Mouse (Mus musculus) embryonic facial prominence, embryonic 11.5 days (tissue): ENCODE data around the gene Lsmem1. TPM values are rescaled to one million over a fixed set of nuclear protein-coding genes. Genes with fewer than 3 reads are reported as not detected.

ENCODE experiments used
- ATAC-seq: fragments of 200-750 bp; cut with Nextera tagmentation; replicated peaks from 2 replicates; pipeline ENCODE4 v1.8.0; 2017; ENCODE audit warnings: low read depth; ENCODE audit not compliant: insufficient number of reproducible peaks, low FRiP score, low TSS enrichment
- DNase-seq: peaks from one replicate; pipeline ENCODE4 v3.0.0-alpha.2; 2015; ENCODE audit warnings: low spot score
- H3K27ac ChIP-seq: fragments of 300-500 bp; sonication (generic); replicated peaks from 2 replicates; pipeline ENCODE4 v1.5.1; 2014; ENCODE audit warnings: mild to moderate bottlenecking, low read depth, low read length, control low read depth
- H3K27me3 ChIP-seq: fragments of 300-500 bp; sonication (generic); 2 replicates; pipeline ENCODE4 v1.6.1; 2014; ENCODE audit warnings: mild to moderate bottlenecking, low read length, moderate library complexity, mixed read lengths; ENCODE audit not compliant: control insufficient read depth, insufficient read depth
- H3K36me3 ChIP-seq: fragments of 300-500 bp; sonication (generic); replicated peaks from 2 replicates; pipeline ENCODE4 v1.6.1; 2014; ENCODE audit warnings: low read depth, mild to moderate bottlenecking, low read length, moderate library complexity, mixed read lengths; ENCODE audit not compliant: control insufficient read depth, insufficient read depth
- H3K4me1 ChIP-seq: fragments of 300-500 bp; sonication (generic); 2 replicates; pipeline ENCODE4 v1.6.1; 2014; ENCODE audit warnings: low read length, mixed read lengths; ENCODE audit not compliant: control insufficient read depth, insufficient read depth
- H3K4me2 ChIP-seq: fragments of 300-500 bp; sonication (generic); 2 replicates; pipeline ENCODE4 v1.6.1; 2014; ENCODE audit warnings: low read depth, mild to moderate bottlenecking, control low read depth, low read length, moderate library complexity
- H3K4me3 ChIP-seq: fragments of 300-500 bp; sonication (generic); 2 replicates; pipeline ENCODE4 v1.5.1; 2014; ENCODE audit warnings: low read depth, low read length, control low read depth
- H3K9ac ChIP-seq: fragments of 300-500 bp; sonication (generic); replicated peaks from 2 replicates; pipeline ENCODE4 v1.6.1; 2014; ENCODE audit warnings: mild to moderate bottlenecking, control low read depth, low read length
- H3K9me3 ChIP-seq: fragments of 300-500 bp; sonication (generic); replicated peaks from 2 replicates; pipeline ENCODE4 v1.6.1; 2016; ENCODE audit warnings: mild to moderate bottlenecking, low read length, inconsistent platforms, mixed read lengths; ENCODE audit not compliant: control insufficient read depth
- WGBS: fragments of 180-500 bp; shearing (Covaris S2); extraction: QIAGEN DNeasy Blood & Tissue Kit; methylation state at CpG from one replicate; pipeline ENCODE4 v1.1.7; 2014; 5-methylcytosine and 5-hydroxymethylcytosine counted together
- polyA plus RNA-seq: library from polyadenylated mRNA; unstranded; fragments of >200 nt; fragmentation: Nextera tagmentation; extraction: Ambion mirVana; gene quantifications from 2 replicates; pipeline ENCODE4 v1.2.1, GENCODE M21; 2014

Gene Lsmem1
- polyA plus RNA-seq, 1 experiment from 2014 or later: 0.20 TPM

DNA sequence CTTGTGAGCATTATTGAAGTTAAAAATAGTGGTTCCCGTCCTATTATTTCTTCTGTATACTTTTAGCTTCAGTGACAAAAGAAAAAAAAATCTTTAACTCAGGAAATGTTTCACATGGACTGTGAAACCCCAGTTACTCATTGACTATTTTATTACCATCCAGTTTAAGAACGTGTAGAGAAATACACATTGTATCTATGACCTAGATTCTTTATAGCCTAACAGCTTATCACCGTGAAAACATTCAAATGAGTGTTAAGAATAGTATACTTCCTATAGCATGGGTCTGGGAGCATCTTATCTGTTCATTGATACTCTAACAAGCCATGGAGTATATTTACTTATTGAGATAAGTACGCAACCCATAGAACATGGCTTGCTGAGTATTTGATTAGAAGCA, 52.0 kb downstream of the Lsmem1 start:
- WGBS: 83% methylated on average over 4 of the region's 4 CpGs
- H3K36me3 ChIP-seq: no peaks in the 10 kb centered on the region
- no peaks in the 10 kb centered on the region for H3K4me1 ChIP-seq
- H3K9me3 ChIP-seq: no peaks in the 10 kb centered on the region
- DNase-seq (no peak), ATAC-seq (no peak)
- H3K27me3 ChIP-seq: no peaks in the 10 kb centered on the region
- no peak overlapping the region for H3K4me3 ChIP-seq
- no peak overlapping the region for H3K27ac ChIP-seq
- no peak overlapping the region for H3K9ac ChIP-seq
- H3K4me2 ChIP-seq: no peak overlapping the region

DNA sequence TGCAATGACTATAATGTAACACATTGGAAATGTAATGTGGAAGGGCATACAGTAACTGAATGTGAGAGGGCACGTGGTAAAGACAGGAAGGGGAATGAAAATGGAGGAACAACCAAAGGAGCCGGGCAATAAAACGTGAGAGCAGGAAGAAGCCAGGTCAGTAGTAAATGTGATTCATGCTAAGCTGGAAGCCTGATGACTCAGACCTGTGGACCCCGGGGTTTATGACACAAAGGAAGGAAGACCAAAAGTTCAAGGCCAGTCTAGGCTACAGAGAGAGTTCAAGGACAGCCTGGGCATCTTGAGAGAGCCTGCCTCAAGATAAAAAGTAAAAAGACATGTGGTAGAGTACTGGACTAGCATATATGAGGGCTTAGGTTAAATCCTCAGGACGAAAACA, 52.8 kb downstream of the Lsmem1 start:
- no peak for DNase-seq
- H3K27ac ChIP-seq: no peak overlapping the region
- no peak overlapping the region for H3K4me2 ChIP-seq
- H3K27me3 ChIP-seq: no peaks in the 10 kb centered on the region
- H3K9ac ChIP-seq: no peak overlapping the region
- H3K36me3 ChIP-seq: no peaks in the 10 kb centered on the region
- H3K9me3 ChIP-seq: no peaks in the 10 kb centered on the region
- ATAC-seq: no peak
- no peaks in the 10 kb centered on the region for H3K4me1 ChIP-seq
- H3K4me3 ChIP-seq: no peak overlapping the region
- WGBS: 76% methylated on average over 5 of the region's 5 CpGs

DNA sequence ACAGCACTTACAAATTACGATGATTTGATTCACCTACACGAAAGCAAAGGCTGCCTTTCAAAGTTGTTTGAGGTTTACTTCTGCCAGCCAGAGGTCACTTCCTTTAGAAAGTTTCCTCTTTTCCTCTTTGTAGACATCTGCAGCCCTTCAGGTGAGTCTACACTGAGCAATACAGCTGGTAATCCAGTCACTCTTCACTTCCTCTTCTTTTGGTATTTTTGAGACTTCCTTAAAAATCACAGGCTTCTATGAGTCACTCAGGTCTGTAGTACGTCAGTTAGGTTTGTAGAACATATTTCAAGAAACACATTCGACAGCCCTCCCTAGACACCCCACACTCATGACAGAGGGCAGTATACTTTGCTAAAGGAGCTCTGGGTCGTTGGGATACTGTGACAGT, 58.6 kb downstream of the Lsmem1 start:
- Histone ChIP-seq H3K9ac (no peak overlapping the region), H3K4me2 (no peak overlapping the region), H3K36me3 (no peaks in the 10 kb centered on the region), H3K4me3 (no peak overlapping the region), H3K27ac (no peak overlapping the region), H3K9me3 (no peaks in the 10 kb centered on the region), H3K4me1 (no peaks in the 10 kb centered on the region), H3K27me3 (no peaks in the 10 kb centered on the region)
- WGBS: 78% methylated on average over 5 of the region's 5 CpGs
- ATAC-seq (no peak), DNase-seq (no peak)

DNA sequence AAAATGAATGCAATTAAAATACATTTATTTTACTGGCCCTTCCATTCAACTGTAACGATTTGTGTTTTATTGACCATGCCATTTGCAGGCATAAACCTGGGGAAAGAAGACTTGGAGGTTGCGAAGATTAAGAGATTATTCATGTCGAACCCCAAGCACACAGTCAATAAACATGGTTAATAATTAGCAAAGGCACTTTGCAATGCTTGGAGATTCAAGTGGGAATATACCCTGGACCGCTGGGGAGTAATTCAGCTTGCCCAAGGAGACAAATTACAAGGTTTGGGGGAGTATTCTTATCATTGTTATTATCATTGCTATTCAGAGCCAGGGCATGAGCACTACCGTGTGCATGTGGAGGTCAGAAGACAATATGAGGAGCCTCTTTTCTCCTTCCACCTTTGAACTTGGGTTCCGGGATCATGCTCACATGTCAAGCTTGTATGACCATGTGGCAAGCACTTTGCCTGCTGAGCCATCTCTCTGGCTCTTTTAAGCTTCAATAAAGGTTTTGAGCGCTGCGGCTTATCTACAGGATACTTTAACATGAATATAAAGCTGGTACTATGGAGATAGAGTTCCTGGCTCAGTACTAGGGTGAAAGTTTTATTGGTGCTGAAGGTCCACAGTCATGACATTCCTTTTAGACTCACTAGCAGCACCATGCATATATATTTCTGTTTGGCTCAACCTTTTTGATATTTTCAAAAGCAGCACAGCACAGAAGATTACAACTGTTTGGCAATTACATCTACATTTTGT, 59.6 kb downstream of the Lsmem1 start:
- Histone ChIP-seq H3K9me3 (no peaks in the 10 kb centered on the region), H3K36me3 (no peaks in the 10 kb centered on the region), H3K27me3 (no peaks in the 10 kb centered on the region), H3K4me2 (no peak overlapping the region), H3K9ac (no peak overlapping the region), H3K4me3 (no peak overlapping the region), H3K4me1 (no peaks in the 10 kb centered on the region), H3K27ac (no peak overlapping the region)
- 90% methylated on average over 8 of the region's 8 CpGs for WGBS
- ATAC-seq (no peak), DNase-seq (no peak)

DNA sequence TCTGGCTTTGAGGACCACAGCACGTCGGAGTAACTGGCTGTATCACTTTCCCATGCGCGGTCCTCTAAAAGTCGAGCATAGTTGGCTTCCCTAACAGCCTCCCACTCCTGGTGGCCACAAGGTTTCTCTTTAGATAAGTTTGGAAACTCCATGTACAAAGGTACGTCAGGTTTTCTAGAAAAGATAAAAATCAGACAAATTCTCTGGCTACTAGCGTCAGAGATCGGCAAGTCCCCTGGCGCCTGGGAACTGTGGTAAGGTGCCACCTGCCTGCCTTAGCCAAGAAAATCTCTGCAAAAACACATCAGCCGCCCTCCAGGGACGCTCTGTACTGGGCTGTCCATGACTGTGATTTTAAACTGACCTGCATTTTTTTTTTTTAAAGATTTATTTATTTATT, 64.8 kb downstream of the Lsmem1 start:
- Histone ChIP-seq H3K4me1 (no peaks in the 10 kb centered on the region), H3K27me3 (peaks cover 7% of the 10 kb centered on the region), H3K9me3 (no peaks in the 10 kb centered on the region), H3K4me3 (no peak overlapping the region), H3K9ac (no peak overlapping the region), H3K4me2 (no peak overlapping the region), H3K36me3 (no peaks in the 10 kb centered on the region), H3K27ac (no peak overlapping the region)
- WGBS: 55% methylated on average over 11 of the region's 11 CpGs
- ATAC-seq (no peak), DNase-seq (no peak)

DNA sequence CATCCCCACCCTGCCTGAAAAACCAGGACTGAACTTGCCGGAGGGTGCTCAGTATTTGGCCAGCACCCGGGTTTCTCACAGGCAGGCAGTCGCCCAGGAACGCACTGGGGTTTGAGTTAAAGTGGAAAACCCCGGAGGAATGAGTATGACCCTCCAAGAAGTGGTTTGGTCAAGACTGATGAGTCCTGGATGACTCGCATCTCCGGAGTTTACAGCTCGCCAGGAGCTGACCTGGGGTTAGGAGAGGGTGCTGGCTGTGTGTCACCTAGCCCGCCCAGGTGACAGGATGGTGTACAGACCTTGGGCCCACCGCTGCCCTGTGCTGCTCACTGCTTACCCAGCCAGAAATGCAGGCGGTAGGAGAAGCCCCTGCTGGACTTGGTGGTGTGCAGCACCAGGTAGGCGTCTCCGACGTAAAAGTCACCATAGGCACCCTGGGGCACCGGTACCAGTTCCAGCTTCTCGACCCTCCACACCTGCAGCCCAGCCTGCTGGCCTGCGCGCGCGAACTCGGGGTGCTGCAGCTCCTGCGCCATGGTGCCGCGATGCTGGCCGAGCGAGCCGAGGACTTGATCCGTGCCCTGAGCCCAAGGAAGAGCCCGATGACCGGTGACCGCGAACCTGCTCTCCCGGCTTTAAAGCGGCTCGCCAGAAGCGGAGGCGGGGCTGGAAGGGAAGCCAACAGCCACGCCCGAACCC, 65.6 kb downstream of the Lsmem1 start, which contains the start of gene Scin:
Scin (minus strand) TSS at position 656 of the 699 bp plus-strand sequence.
- peak; percentile 30 for DNase-seq
- Histone ChIP-seq H3K9me3 (no peaks in the 10 kb centered on the region), H3K27me3 (peaks cover 7% of the 10 kb centered on the region), H3K36me3 (no peaks in the 10 kb centered on the region), H3K27ac (no peak within 1 kb of the TSS), H3K9ac (no peak within 1 kb of the TSS; the same call in 1 of the 2 replicates), H3K4me2 (peak within 1 kb of the TSS; percentile 60), H3K4me3 (peak within 1 kb of the TSS; percentile 29), H3K4me1 (no peaks in the 10 kb centered on the region)
- peak; percentile 44; the same call in 1 of the 2 replicates for ATAC-seq
- under 1% methylated on average over 39 of the region's 39 CpGs for WGBS

DNA sequence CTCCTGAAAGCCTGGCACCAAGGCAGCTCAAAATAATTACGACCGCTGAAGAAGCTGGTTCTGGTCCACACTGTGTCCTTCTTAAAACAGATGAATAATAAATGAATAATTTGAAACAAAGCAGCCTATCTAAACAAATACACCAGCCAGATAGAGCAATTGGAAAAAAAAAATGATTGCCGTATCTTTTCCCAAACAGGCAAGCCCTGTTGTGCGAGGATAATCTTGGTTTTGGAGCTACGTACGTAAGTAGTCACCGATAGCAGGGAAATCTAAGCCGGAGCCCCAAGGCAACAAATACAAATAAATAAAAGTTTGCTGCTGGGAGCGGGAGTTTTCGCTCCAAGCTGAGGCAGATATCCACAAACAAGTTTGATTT, 66.1 kb downstream of the Lsmem1 start:
- Histone ChIP-seq H3K9ac (no peak overlapping the region), H3K36me3 (no peaks in the 10 kb centered on the region), H3K27me3 (peaks cover 7% of the 10 kb centered on the region), H3K4me1 (no peaks in the 10 kb centered on the region), H3K9me3 (no peaks in the 10 kb centered on the region), H3K27ac (no peak overlapping the region), H3K4me2 (peak overlapping the region; percentile 60), H3K4me3 (peak overlapping the region; percentile 29)
- ATAC-seq: no peak
- peak; percentile 15 for DNase-seq
- WGBS: 13% methylated on average over 10 of the region's 10 CpGs
